Mouse (Mus musculus): Measurements from ENCODE around the gene Snx17. TPM values are rescaled to one million over a fixed set of nuclear protein-coding genes. Genes with fewer than 3 reads are reported as not detected.
A peak's percentile ranks its signal among the peaks of the same experiment; 100 is the strongest.
"Not testable (repeated sequence)": the region's sequence is repeated elsewhere in the genome, so short reads cannot be mapped to it uniquely, and the experiment has no call there.

Snx17 gene
- polyA plus RNA-seq, 1 experiment from 2014 or later: 144 TPM

DNA sequence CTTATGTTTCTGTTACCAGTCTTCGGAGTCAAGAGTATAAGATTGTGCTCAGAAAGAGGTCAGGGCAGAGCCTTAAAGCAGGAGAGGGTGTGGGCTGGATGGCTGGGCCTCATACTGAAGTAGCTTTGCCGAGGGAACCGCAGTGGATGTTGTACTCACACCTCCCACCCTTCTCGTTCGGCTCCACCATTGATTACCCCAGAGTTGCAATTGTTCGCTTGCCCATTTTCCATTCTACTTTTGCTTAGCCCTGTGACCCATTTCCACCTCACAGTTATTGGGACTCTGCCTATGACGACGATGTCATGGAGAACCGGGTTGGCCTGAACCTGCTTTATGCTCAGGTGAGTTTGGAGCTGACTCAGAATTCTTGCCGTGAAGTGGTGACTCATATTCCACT, 3.2 kb downstream of the Snx17 start:
- DNase-seq (ENCODE audit: low spot score): no peak

DNA sequence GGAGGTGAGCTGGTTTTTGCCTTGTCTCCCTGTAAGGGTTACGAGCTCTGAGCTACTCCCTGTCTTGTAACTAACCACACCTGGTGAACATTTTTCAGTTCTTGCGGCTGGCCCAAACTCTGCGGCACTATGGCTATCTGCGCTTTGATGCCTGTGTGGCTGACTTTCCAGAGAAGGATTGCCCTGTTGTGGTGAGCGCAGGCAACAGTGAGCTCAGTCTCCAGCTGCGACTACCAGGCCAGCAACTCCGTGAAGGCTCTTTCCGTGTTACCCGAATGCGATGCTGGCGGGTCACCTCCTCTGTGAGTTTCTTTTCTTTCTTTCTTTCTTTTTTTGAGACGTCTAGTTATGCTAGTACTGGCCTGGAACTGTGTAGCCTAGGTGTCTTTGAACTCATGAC, 4.0 kb downstream of the Snx17 start:
- DNase-seq (ENCODE audit: low spot score): no peak

DNA sequence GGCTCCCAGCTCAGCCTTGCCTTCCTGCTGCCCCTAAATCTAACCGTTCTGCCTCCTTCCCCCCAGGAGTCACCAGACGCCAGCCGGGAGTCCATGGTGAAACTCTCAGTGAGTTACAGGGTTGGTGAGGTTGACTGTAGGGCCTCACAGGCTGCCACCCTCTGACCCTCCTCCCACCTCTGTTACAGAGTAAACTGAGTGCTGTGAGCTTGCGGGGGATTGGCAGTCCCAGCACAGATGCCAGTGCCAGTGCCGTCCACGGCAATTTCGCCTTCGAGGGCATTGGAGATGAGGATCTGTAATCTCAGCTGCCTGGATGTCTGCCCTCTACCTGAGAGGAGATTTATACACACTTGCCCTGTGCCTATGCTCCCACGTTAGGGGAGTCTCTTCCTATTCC, 5.1 kb downstream of the Snx17 start:
- no peak for DNase-seq (ENCODE audit: low spot score)

DNA sequence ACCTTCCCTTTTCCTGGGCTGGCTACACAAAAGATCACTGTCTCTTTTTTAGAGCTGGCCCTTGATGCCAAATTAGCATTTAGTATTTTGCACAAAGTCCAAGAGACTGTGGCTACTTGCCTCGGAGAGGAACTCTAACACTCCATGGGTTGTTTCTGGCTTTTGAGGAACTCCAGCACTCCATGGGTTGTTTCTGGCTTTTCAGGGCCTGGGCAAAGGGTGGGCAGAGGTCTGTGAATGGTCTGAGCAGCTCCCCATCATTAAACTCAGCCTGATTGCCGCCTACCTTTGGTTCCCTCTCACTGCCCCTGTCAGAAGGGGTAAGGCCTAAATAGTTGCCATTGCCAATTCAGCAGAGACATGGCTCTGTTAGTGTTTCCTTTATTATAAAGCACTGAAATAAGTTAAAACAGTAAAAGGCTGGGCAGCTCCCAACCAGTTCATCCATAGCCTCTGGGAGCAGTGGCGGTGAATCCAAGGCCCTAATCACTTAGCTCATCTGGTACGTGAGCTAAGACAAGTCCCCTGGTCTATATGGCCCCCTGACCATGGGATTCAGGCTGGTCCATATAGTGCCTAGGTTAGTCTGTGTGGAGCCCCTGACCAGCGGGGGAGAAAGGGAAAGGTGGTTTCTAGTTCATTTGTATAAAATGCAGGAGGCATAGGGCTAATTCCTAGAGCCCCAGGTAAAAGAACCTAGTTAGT, 5.7 kb downstream of the Snx17 start:
- no peak for DNase-seq (ENCODE audit: low spot score)

DNA sequence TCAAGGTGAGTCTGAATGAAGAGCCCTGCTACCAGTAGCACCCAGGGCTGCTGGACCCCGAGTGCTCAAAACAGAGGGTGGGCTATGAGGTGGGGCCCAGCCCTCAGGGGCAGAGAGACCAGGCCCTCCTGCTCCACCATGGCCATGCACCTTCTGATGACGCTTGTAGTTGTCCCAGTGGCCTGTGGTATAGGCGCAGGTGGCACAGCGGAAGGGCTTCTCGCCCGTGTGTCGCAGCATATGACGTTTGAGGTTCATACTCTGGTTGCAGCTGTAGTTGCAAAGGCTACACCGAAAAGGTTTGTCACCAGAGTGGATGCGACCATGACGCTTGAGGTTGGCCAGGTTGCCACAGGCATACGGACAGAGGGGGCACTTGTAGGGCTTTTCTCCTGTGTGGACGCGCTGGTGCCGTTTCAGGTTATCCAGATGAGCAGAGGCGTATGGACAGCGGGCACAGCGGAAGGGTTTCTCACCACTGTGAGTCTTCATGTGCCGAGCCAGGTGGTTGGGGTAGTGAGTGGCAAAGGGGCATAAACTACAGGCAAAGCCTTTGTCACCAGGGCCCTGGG, 6.4 kb downstream of the Snx17 start:
- DNase-seq (ENCODE audit: low spot score): no peak

DNA sequence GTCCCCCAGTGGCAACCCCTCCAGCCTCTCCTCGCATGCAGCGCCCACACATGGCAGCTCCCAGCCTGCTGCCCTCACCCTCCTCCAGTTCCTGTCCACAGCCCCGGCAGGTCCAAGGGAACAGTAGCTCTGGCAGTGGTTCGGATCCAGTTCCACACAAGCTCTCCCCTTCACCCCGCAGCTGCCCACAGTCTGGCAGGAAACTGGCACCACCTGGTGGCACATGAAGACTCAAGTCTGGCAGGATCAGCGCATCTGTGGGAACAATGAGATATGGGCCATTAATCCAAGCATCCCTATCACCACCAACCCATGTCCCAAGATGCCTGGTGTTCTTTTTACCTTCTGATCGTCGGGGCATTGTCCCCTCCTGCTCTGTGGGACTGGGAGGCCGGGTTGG, 6.9 kb downstream of the Snx17 start:
- DNase-seq (ENCODE audit: low spot score): no peak

DNA sequence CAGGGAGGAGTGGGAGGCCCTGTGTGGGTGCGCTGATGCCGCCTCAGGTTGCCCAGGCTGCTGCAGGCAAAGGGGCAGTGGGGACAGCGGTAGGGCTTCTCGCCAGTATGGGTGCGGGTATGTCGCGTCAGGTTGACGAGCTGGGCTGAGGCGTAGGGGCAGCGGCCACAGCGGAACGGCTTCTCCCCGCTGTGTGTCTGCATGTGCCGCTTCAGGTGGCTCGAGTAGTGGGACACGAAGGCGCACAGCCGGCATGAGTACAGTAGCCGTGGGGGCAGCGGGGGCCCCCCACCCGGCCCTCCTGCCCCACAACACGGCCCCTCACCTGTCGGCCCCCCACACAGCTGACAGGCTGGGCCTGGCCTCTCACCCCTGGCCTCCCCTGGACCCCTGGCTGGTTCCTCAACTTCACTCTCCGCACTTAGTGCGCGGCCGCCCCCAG, 7.3 kb downstream of the Snx17 start:
- DNase-seq (ENCODE audit: low spot score): no peak

DNA sequence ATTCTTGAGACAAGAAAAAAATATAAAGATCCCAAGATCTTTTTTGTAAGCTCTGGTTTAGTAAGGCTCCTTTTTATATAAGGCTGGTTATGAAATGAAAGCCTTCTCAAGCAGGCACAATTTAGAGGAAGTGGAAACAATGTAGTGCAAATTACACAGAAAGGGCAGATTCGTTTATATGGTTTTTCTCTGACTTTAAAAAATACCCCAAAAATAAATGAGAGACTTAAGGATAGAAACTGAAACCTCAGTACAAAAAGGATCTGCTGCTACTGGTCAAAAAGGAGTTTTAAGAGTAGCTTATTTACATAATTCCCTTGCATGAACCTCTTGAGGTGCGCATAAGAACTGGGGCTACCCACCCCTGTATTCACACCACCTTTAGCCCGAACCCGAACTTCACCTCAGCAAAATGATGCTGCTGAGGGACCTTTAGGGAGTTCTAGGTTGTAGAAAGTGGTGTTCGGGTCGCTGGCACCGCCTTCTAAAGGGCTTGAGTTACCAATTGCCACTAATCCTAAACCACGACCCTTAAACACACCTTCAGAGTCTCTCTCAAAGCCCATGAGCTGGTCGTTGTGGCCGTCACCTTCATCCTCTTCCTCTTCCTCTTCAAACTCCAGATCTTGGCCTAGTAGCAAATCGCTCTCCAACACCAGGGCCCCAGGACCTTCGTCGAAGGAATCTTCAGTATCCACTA, 8.2 kb downstream of the Snx17 start:
- DNase-seq (ENCODE audit: low spot score): peak; percentile 21

DNA sequence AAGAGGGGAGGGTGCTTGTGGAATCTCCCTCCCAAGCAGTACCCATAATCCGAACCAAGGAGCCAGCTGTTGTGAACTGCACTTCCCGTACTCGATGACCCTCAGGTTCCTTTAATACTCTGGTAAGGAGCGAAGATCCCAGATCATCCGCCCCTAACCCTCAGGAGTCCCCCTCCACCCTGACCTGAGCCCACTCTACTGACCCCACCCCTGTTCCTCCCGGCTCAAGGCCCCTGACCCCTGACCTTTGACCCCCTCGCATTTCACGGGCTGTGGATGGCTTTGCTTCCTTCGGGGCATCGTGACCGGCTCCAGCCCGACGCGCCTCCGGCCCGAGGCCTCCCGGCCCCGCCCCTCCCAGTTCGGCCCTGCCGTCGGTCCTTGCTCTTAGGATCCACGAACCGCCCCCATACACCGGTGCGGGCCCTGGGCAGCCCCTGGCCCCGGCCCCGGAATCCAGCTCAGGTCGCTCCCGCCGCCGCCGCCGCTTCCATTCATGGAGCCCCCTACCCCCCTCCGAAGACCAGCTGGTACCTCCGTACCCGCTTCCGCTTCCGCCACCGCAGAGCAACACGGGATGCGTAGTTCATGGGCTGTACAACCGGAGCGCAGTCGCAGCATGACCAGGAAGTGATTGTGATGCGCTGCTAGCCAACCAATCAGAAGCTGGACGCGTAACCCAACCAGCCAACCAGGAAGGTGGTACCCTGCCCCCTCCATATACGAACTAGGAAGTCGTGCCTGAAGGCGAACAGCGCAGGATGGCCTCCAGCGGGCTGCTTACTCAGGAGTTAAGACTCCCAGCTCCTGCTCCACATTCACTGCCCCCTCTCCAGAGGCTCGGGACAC, 8.9 kb downstream of the Snx17 start, which contains the start of gene Zfp513:
Gene Zfp513 (minus strand): TSS at position 562 of the 849 bp plus-strand sequence.
- peak; percentile 98 for DNase-seq (ENCODE audit: low spot score)

DNA sequence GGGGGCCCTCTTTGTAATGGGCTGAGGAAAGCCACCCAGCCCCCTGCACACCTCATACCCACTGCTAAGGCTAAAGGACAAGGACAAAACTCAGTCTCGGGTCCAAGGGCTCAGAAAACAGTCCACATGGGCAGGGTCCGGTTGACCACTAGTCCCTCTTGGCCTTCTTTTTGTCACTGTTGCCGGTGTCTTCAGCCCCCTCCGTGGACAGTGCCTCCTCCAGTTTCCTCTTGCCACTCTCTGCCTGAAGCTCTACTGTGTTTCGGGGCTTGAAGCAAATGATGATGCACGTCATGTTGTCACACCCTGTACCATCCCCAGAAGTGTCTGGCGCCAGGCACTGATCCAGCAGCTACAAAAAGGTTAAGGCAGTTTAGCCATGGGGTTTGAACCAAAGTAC, 9.9 kb downstream of the Snx17 start:
- DNase-seq (ENCODE audit: low spot score): no peak

DNA sequence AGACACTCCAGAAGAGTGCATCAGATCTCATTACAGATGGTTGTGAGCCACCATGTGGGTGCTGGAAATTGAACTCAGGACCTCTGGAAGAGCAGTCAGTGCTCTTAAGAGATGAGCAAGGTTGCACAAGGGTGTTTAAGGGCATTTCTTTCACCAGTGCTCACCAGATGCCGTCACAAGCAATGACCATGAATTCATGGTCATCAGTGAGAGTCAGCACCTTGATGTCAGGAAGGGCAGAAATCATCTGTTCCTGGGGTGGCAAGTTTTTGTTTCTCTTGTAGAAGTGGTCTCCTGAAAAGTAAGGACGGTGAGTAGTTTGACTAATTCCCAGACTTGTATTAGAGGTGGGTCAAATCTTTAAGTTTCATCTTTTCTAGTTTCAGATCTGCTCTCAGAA, 10.8 kb downstream of the Snx17 start:
- DNase-seq (ENCODE audit: low spot score): no peak

DNA sequence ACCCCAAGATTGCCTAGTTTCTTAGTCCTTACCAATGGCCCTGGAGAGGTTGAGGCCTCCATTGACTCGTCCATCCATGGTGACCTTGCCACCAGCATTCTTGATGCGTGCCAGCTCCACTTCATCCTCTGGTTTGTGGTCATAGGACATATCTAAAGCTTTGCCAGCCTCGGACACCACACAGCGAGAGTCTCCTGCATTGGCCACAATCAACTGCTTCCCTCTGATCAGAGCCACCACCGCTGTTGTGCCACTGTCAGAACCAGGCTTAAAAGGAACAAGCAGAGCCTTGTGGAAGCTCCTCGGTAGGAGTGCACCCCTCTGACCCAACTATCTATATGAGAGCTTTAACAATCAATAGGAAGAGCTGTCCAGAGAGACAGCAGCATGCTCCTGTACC, 11.4 kb downstream of the Snx17 start:
- DNase-seq (ENCODE audit: low spot score): no peak

DNA sequence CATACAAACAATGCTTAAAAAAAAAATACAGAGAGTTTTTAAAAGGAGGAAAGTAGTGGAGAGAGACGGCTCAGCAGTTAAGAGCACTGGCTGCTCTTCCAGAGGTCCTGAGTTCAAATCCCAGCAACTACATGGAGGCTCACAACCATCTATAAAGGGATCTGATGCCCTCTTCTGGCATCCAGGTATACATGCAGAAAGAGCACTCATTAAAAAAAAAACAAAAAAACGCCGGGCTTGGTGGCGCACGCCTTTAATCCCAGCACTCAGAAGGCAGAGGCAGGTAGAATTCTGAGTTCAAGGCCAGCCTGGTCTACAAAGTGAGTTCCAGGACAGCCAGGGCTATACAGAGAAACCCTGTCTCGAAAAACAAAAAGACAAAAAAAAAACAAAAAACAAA, 23.5 kb downstream of the Snx17 start:
- not testable (repeated sequence) for DNase-seq (ENCODE audit: low spot score)

DNA sequence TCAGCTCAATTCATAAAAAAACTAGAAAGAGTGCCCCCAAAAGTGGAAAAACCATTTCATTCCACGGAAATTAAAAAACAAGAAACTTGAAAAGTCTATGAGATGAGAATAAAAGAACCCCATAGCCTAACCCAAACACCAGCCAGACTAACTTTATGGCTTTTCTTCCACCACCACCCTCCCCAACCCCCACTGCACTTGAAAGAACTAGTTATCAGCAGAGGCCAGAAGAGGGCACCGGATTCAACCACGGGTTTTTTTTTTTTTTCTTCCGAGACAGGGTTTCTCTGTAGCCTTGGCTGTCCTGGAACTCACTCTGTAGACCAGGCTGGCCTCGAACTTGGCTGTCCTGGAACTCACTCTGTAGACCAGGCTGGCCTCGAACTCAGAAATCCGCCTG, 25.3 kb downstream of the Snx17 start:
- peak; percentile 29 for DNase-seq (ENCODE audit: low spot score)

DNA sequence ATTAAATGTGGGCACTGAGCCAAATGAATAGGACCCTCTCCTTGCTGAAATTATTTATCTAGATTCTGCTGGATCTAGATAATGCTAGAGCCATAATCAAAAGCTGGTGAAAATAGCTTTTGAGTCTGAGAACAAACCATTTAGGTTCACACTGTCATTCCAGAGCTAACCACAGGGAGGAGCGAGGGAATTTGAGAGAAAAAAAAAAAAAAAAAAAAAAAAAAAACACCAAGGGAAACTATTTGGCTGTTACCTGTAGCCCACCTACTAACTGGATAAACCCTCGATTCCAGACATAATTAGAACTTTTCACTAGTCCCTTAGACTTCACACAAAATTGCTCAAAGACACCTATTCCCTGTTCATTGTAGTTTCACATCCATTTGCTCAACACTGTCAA, 26.0 kb downstream of the Snx17 start:
- peak; percentile 35 for DNase-seq (ENCODE audit: low spot score)

DNA sequence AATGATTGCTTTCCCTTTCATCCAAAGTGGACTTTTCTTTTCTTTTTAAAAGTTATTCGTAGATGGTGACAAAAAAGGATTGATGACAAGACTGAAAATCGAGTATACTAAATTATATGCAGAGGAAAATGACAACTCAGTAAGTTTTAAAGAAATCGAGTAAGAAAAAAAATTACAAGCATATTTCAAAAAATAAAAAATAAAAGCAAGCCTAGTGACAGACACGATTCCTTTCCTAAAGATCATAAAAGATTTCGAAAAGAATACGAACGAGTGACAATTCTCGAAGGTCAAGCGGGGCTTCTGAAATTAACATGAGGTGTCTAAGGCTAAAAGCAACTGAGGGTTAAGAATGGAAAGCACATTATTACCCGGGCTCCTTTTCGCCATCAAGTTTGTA, 26.4 kb downstream of the Snx17 start:
- DNase-seq (ENCODE audit: low spot score): no peak

DNA sequence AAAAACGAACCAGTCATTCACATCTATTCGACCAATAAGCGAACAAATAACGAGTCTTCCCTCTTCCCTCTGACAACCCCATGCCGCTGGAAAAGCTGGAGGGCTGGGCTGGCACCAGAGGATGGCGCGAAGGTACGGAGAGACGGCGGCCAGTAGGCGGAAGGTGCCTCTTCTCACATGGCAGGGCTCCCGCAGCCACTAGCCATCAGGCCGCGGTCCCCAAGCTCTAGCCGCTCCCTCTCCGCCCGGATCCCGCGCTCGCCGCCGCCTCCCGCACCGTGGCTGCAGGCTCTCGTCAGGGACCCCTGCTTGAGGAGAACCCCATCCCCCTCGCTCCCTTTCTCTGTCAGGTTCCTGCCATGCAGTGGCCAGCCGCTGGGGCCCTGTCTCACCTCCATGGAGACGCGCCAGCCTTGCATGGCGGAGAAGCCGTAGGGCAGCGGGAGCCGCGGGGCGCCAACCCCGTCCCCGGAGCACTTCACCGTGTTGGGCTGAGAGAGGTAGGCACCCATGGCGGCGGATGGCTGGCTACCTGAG, 27.0 kb downstream of the Snx17 start:
- no peak for DNase-seq (ENCODE audit: low spot score)

DNA sequence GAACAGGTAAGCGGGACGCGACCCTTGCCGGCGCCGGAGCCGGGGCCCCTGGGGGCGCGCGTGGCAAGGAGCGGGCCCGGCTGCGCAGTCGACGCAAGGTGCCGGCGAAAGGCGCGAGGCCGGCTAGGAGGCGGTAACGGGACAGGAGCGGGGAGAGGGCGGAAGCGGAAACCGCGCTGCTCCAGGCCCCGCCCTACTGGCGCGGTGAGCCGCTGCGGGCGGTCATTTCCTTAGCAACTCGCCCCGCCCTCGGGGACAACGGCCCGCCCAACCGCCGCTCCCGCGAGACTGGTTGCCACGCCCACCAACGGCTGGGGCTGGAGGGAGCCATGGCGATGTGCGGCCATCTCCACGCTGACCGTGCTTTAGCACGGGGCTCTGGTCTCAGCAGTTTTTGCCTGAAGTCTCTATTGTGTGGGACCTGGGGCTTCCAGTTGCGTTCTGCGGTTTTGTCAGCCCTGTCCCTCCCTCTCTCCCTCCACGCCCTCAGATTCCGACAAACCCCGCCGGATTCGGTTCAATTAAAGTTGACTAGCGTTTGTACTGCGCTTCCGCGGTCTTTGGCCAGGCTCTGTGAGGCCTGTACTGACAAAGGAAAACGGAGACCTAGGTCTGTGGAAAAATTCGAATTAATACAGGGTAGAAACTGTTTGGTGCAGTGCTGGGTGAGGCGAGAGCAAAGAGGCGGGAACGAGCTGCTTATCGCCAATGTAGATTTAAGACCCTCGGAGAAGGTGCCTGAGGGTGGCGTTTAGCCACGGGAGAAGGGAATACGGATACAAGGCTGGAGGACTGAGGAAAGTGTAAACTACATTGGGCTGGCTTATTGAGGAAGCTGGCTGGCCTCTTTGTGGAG, 27.6 kb downstream of the Snx17 start, which contains the start of gene Ppm1g:
Gene Ppm1g (minus strand): TSS at position 240 of the 856 bp plus-strand sequence.
- peak; percentile 96 for DNase-seq (ENCODE audit: low spot score)

DNA sequence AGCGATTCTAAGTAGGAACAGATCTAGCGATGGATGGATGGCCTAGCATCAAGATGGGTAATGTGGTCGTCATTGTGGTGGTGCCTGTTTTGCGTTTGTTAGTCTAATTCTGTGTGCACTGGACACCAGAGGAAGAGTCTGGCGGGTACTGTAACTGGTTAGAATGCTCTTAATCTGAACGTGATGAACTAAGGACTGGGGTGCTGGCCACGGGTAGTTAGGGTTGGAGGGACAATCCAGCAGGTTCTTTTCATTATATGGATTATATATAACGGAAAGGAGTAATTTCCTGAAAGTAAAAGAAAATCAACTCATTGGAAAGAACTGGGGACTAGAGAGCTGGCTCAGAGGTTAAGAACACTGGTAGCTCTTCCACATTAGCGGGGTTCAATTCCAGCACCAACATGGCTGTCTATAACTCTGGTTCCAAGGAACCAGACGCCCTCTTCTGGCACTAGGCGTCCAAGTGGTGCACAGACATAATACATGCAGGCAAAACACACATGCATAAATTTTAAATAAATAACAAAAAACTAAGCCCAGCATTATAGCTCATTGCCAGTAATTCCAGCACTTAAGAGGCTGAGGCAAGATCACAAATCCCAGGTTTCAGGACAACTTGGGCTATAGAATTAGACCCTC, 28.4 kb downstream of the Snx17 start:
- DNase-seq (ENCODE audit: low spot score): peak; percentile 56

DNA sequence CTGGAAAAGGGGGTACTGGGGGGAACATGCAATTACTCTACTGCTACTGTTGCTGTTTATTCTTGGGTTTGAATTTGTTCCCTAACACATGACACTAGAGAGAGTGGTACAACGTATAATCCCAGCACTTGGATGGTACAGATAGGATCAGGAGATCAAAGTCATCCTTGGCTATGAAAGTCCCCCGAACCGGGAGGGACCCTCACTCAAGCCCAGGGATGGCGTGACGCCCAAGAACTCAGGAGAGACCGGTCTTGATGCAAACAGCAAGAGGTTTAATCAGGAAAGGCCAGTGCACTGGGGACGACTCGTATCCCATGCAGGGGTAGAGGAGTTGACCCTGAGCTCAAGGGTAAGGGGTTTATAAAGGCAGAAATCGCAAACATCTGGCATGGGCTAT, 29.7 kb downstream of the Snx17 start:
- DNase-seq (ENCODE audit: low spot score): no peak
